Comparison of ENCODE assay signal across 25 mouse cellular contexts in the genomic region with DNA sequence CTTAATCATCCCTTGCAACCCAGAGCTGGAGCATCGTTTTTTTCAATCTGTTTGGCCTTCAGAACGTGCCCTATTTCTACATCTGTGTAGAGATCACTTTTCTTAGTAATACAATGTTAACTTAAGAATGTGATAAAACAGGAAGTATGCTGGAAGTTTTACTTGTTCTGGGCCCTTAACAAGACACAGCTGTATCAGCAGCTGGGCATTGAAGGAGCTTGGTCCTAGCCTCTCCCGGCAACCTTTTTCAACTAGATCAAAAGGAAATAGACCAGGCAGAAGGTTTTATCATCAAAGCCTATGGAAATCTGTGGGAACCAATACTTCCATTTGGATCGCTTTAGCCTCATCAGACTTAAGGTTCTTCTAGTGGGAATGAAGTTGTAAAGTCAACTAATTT.
DNase-seq lines count a peak whose midpoint lies in the region; ATAC-seq lines count a peak whose summit lies in the region.
"Had no signal": no experiment of that assay in that cellular context is flagged by ENCODE, and none has a peak within 500 bp of the region (broad histone marks: within the 10 kb centered on the region; RNA-seq: fewer than 3 reads in every experiment).

No protein-coding gene starts in this region.

- ATAC-seq in embryonic facial prominence, embryonic 11.5 days (replicated peaks; ENCODE audit: insufficient number of reproducible peaks, low FRiP score, low TSS enrichment, low read depth): no peak
- ATAC-seq in limb, embryonic 11.5 days (ENCODE audit: insufficient number of reproducible peaks, low FRiP score, low TSS enrichment, low read depth): no peak
- no peak for ATAC-seq in midbrain, embryonic 11.5 days (ENCODE audit: low FRiP score)
- ATAC-seq: activated CD4-positive, CD25-positive, alpha-beta regulatory T cell, adult 4 months; CD4-positive, CD25-positive, alpha-beta regulatory T cell, adult 4 months; forebrain, embryonic 13.5 days; forebrain, embryonic 16.5 days; hindbrain, embryonic 16.5 days; intestine, embryonic 15.5 days had no signal

- 35% methylated on average over 4 of the region's 4 CpGs for WGBS in embryonic facial prominence, embryonic 11.5 days
- WGBS in limb, embryonic 11.5 days: 10% methylated on average over 4 of the region's 4 CpGs
- WGBS in midbrain, embryonic 11.5 days: 51% methylated on average over 4 of the region's 4 CpGs

- H3K27ac ChIP-seq in embryonic facial prominence, embryonic 11.5 days (replicated peaks; ENCODE audit: low read depth, low read length): no peak overlapping the region
- peak overlapping the region; percentile 36 for H3K27ac ChIP-seq in limb, embryonic 11.5 days (replicated peaks; ENCODE audit: low read depth, low read length)
- H3K27ac ChIP-seq in midbrain, embryonic 11.5 days (ENCODE audit: low read depth, low read length): no peak overlapping the region
- H3K27ac ChIP-seq: forebrain, embryonic 10.5 days; forebrain, embryonic 13.5 days; heart, embryonic 15.5 days; hindbrain, embryonic 10.5 days; hindbrain, embryonic 13.5 days; intestine, embryonic 15.5 days had no signal

- no peaks in the 10 kb centered on the region for H3K9me3 ChIP-seq in embryonic facial prominence, embryonic 11.5 days (replicated peaks; ENCODE audit: control insufficient read depth, low read length)
- H3K9me3 ChIP-seq in limb, embryonic 11.5 days (ENCODE audit: control insufficient read depth, low read length): no peaks in the 10 kb centered on the region
- H3K9me3 ChIP-seq in midbrain, embryonic 11.5 days (ENCODE audit: control insufficient read depth, low read length): no peaks in the 10 kb centered on the region
- H3K9me3 ChIP-seq: forebrain, embryonic 10.5 days; forebrain, embryonic 13.5 days; heart, embryonic 12.5 days; heart, embryonic 15.5 days; hindbrain, embryonic 10.5 days; hindbrain, embryonic 13.5 days; intestine, embryonic 15.5 days had no signal

- H3K4me2 ChIP-seq in embryonic facial prominence, embryonic 11.5 days (ENCODE audit: low read depth, low read length): no peak overlapping the region
- H3K4me2 ChIP-seq in limb, embryonic 11.5 days (ENCODE audit: low read depth, severe bottlenecking): peak overlapping the region; percentile 15; the same call in 1 of the 2 replicates
- no peak overlapping the region for H3K4me2 ChIP-seq in midbrain, embryonic 11.5 days
- H3K4me2 ChIP-seq: forebrain, embryonic 13.5 days; heart, embryonic 12.5 days; heart, embryonic 15.5 days; hindbrain, embryonic 13.5 days; intestine, embryonic 15.5 days had no signal

- no peaks in the 10 kb centered on the region for H3K4me1 ChIP-seq in embryonic facial prominence, embryonic 11.5 days (ENCODE audit: control insufficient read depth, insufficient read depth, low read length)
- H3K4me1 ChIP-seq in limb, embryonic 11.5 days (ENCODE audit: control insufficient read depth, insufficient read depth, low read length): peaks cover 26% of the 10 kb centered on the region
- 0 out of 2 replicates have a peak, but pooled peaks cover 2% of the 10 kb centered on the region for H3K4me1 ChIP-seq in midbrain, embryonic 11.5 days (ENCODE audit: control insufficient read depth, insufficient read depth, low read length)
- H3K4me1 ChIP-seq: hindbrain, embryonic 10.5 days; intestine, embryonic 15.5 days had no signal

- peak; percentile 53 for DNase-seq in embryo, embryonic 11 days
- peak; percentile 64 for DNase-seq in embryonic facial prominence, embryonic 11.5 days (ENCODE audit: low spot score)
- no peak for DNase-seq in limb, embryonic 11.5 days (ENCODE audit: low spot score)
- no peak for DNase-seq in lung, postnatal 14 days
- DNase-seq in kidney, adult 18-20 months: no peak
- DNase-seq in midbrain, embryonic 11.5 days (ENCODE audit: low spot score, missing footprints): no peak
- DNase-seq: adrenal gland, postnatal 25 days; cerebellum, adult 18-20 months; cerebellum, adult 9-10 months; cerebellum, postnatal 14 days; gastrocnemius, postnatal 25 days; heart, adult 18-20 months; heart, postnatal 10 days; heart, postnatal 36 days had no signal

- no peak overlapping the region for H3K4me3 ChIP-seq in embryonic facial prominence, embryonic 11.5 days (ENCODE audit: low read depth, low read length)
- no peak overlapping the region for H3K4me3 ChIP-seq in limb, embryonic 11.5 days (ENCODE audit: low read depth, low read length)
- no peak overlapping the region for H3K4me3 ChIP-seq in midbrain, embryonic 11.5 days (ENCODE audit: low read depth, low read length)
- H3K4me3 ChIP-seq: forebrain, embryonic 10.5 days; forebrain, embryonic 13.5 days; heart, embryonic 12.5 days; heart, embryonic 15.5 days; hindbrain, embryonic 10.5 days; hindbrain, embryonic 13.5 days; intestine, embryonic 15.5 days had no signal

- no peaks in the 10 kb centered on the region for H3K27me3 ChIP-seq in embryonic facial prominence, embryonic 11.5 days (ENCODE audit: control insufficient read depth, insufficient read depth, low read length)
- H3K27me3 ChIP-seq in limb, embryonic 11.5 days (ENCODE audit: control insufficient read depth, insufficient read depth, low read length): no peaks in the 10 kb centered on the region
- H3K27me3 ChIP-seq in midbrain, embryonic 11.5 days (ENCODE audit: control insufficient read depth, insufficient read depth, low read length): no peaks in the 10 kb centered on the region
- H3K27me3 ChIP-seq: heart, embryonic 12.5 days; heart, embryonic 15.5 days; hindbrain, embryonic 13.5 days; intestine, embryonic 15.5 days had no signal

- H3K9ac ChIP-seq in embryonic facial prominence, embryonic 11.5 days (replicated peaks; ENCODE audit: low read length): no peak overlapping the region
- H3K9ac ChIP-seq in limb, embryonic 11.5 days (ENCODE audit: low read length): no peak overlapping the region
- H3K9ac ChIP-seq in midbrain, embryonic 11.5 days (ENCODE audit: low read length): no peak overlapping the region
- H3K9ac ChIP-seq: forebrain, embryonic 13.5 days; heart, embryonic 12.5 days; heart, embryonic 15.5 days; hindbrain, embryonic 13.5 days; intestine, embryonic 15.5 days had no signal

- no peaks in the 10 kb centered on the region for H3K36me3 ChIP-seq in embryonic facial prominence, embryonic 11.5 days (replicated peaks; ENCODE audit: control insufficient read depth, insufficient read depth, low read depth, low read length)
- no peaks in the 10 kb centered on the region for H3K36me3 ChIP-seq in limb, embryonic 11.5 days (ENCODE audit: control insufficient read depth, insufficient read depth, low read length)
- no peaks in the 10 kb centered on the region for H3K36me3 ChIP-seq in midbrain, embryonic 11.5 days (ENCODE audit: control insufficient read depth, insufficient read depth, low read length)
- H3K36me3 ChIP-seq: forebrain, embryonic 10.5 days; heart, embryonic 12.5 days; heart, embryonic 15.5 days; hindbrain, embryonic 10.5 days; hindbrain, embryonic 13.5 days; intestine, embryonic 15.5 days had no signal

Comparison
In these comparisons a context has a peak if more than half of its experiments do, and no peak if none do; other contexts are left out.
1. DNase-seq: peak in embryo, embryonic 11 days (single experiment) and embryonic facial prominence, embryonic 11.5 days (single experiment); none in limb, embryonic 11.5 days (single experiment), lung, postnatal 14 days (single experiment), kidney, adult 18-20 months (single experiment) and midbrain, embryonic 11.5 days (single experiment).